Mouse (Mus musculus) heart, postnatal 10 days (tissue): ENCODE measurements at regions not wholly inside any gene's neighbourhood (a gene's known extent, or its start where the extent isn't known, plus 50 kb on each side); places are given as distances from the start of the nearest gene placed in this dataset.

ENCODE experiments used
- DNase-seq, 2 experiments: peaks; one replicate each; pipeline ENCODE4 v3.0.0; 2021
- intact Hi-C: fragments of 180-260 bp; cut with DNase I; formaldehyde crosslinking; loops from one replicate; pipeline ENCODE4 v1.15.1; 2025

DNA sequence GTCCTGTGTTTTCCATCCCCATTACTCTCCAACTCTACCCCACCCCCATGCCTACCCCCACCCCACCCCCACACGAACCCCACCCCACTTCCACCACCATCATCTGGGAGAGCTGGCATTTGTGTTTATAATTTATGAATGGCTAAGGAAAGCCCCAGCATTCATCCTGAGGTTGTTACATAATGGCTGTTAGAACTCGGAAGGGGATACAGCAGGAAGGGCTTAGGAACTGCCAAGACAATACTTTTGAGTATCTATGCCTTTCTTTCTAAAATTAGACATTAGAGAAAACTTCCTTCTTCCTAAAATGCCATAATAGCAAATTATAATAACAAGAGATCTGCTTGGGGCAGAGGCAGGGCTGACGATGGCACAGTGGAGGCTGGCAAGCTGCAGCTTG, 655.9 kb downstream of the Zfp706 start:
- DNase-seq, result no peak
- intact Hi-C loops, result no loop called here

- intact Hi-C loops, result no loop called here
- DNase-seq, result no peak
Measured at GRCm38 (mm10) chr15:36348348-36348747, 659.2 kb downstream of the Zfp706 start.

- no peak for DNase-seq
- intact Hi-C loops, result no loop called here
Measured at GRCm38 (mm10) chr15:36347333-36347845, 660.2 kb downstream of the Zfp706 start.

- intact Hi-C loops, result no loop called here
- DNase-seq, result no peak
Measured at GRCm38 (mm10) chr15:36346126-36346525, 661.4 kb downstream of the Zfp706 start.

DNA sequence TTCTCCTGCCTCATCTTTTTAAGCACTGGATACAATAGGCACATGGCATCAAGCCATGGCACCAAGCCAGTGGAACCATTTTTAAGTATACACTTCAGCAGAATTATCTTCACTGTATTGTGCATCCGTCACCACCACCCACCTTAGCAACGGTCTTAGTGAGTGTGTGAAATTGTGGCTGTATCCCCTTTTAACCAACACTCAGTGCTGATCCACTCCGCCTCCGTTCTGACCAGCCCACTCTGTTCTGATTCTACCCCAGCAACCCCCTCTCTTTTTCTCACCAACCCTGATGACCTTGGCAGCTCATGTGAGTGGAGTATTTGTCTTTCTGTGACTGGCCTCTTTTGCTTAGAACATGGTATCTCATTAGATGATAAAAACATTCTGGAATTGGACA, 662.2 kb downstream of the Zfp706 start:
- peak in 1 of 2 experiments; percentile 37 for DNase-seq
- intact Hi-C loops, result no loop called here

DNA sequence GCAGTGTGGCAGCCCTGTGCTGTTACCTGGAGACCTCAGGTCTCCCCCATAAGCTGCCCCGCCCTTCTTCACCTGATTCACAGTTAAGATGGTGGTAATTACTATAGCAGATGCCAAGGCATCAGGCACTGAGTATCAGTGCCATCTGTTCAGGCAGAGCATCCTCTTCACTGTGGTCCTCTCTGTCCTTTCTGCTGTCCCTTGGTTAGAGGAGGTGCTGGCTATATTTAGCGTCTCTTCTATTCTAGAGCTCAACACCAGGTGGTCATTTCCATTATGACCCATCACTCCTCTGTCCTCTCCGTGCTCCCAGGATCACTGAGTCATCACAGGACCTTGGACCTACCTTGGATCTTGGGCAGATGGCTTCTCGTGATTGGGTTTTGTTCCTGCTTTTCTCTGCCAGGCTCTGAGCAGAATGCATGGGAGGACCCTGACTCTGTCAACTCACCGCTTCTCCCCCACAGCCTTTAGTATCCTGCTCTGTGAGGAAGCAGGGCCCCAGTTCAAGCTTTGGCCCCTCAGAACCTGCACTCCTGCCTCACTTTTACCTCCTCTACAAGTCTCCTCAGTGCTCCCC, 667.5 kb downstream of the Zfp706 start:
- intact Hi-C loops, result no loop called here
- no peak for DNase-seq

GRCm38 (mm10) chr15:36338766-36339165, 668.8 kb downstream of the Zfp706 start:
- DNase-seq, result no peak
- intact Hi-C loops, result no loop called here

GRCm38 (mm10) chr15:36336857-36337256, 670.7 kb downstream of the Zfp706 start:
- intact Hi-C loops, result no loop called here
- DNase-seq, result no peak

DNA sequence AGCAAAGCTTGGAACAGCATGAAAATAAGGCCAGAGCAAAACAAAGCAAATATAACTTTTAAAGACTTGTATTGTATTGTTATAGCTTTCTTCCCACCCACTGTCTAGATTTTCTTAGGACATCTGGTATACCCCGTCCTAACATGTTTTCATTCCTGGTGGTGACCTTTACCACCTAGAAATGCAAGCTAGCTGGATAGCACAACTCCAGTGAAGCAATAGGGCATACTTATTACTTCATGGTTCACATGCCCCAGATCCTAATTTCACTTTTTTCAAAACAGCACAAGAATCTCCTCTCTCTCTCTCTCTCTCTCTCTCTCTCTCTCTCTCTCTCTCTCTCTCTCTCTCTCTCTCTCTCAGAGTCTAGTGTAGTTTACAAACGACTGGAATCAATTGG, 672.5 kb downstream of the Zfp706 start:
- DNase-seq, result no peak
- intact Hi-C loops, result no loop called here

- intact Hi-C loops, result no loop called here
- no peak for DNase-seq
Measured at GRCm38 (mm10) chr15:36334436-36335113, 673.0 kb downstream of the Zfp706 start.

DNA sequence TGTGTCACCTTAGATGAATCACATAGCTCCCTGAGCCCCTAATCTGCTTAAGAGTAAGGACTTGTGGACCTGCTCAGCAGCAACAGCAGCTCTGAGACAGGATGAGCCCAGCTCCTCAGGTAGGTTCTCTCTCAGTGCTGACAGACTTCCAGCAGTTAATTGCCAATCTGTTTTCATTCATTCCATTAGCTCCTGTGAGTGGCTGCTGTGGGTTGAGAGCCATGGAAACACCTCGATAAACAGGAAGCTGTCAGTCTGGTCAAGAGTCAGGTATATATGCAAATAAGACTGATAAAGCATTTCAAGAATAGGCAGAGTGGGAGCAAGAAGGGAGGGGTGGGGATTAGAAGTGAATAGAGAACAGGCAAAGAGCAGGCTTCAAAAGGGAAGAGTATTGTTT, 673.7 kb downstream of the Zfp706 start:
- intact Hi-C loops, result no loop called here
- DNase-seq, result no peak

GRCm38 (mm10) chr15:36333265-36333664, 674.3 kb downstream of the Zfp706 start:
- no peak for DNase-seq
- intact Hi-C loops, result no loop called here
